Comparison of ENCODE assay signal across 20 mouse cellular contexts in genomic region chr9:31195573-31195972, GRCm38 (mm10). TPM values are rescaled to one million over a fixed set of nuclear protein-coding genes. Genes with fewer than 3 reads are reported as not detected.
A peak's percentile ranks its signal among the peaks of the same experiment; 100 is the strongest.
DNase-seq lines count a peak whose midpoint lies in the region; ATAC-seq and TF ChIP-seq lines count a peak whose summit lies in the region.
"Had no signal": no experiment of that assay in that cellular context is flagged by ENCODE, and none has a peak within 500 bp of the region (broad histone marks: within the 10 kb centered on the region; RNA-seq: fewer than 3 reads in every experiment).

No protein-coding gene starts in this region.

- intact Hi-C loops in gastrocnemius, adult 2 months (cut with DNase I): no loop called here

- WGBS in heart, embryonic 12.5 days: 93% methylated on average over 1 of the region's 1 CpGs

- no peaks in the 10 kb centered on the region for H3K27me3 ChIP-seq in heart, embryonic 12.5 days (replicated peaks)
- H3K27me3 ChIP-seq: CH12.LX, Patski had no signal

- no peak for ATAC-seq in heart, embryonic 12.5 days (ENCODE audit: insufficient number of reproducible peaks, low FRiP score)
- ATAC-seq: activated CD4-positive, CD25-positive, alpha-beta regulatory T cell, adult 4 months; CD4-positive, CD25-positive, alpha-beta regulatory T cell, adult 4 months; Patski had no signal

- DNase-seq in fat pad, adult 2 months (ENCODE audit: extremely low read depth, low read depth, low spot score): peak; percentile 65
- DNase-seq in gonadal fat pad, adult 2 months (ENCODE audit: low read depth): peak; percentile 56
- DNase-seq in gastrocnemius, adult 2 months: no peak
- no peak for DNase-seq in retina, postnatal 1 day
- DNase-seq: adrenal gland, adult 2 months; adrenal gland, adult 8-10 months; adrenal gland, postnatal 10 days; adrenal gland, postnatal 14 days; adrenal gland, postnatal 25 days; adrenal gland, postnatal 36 days; B cell, adult 2 months; cerebellum, adult 11 months; cerebellum, adult 11-12 months; cerebellum, adult 18-20 months had no signal

- no peak overlapping the region for H3K4me2 ChIP-seq in heart, embryonic 12.5 days

- H3K27ac ChIP-seq in embryonic fibroblast, embryonic 13.5 days (ENCODE audit: insufficient read depth, low read length): 0 out of 2 replicates have a peak overlapping the region, but pooled peaks have one; percentile 1
- H3K27ac ChIP-seq in heart, embryonic 12.5 days (ENCODE audit: poor library complexity, severe bottlenecking): no peak overlapping the region
- no peak overlapping the region for H3K27ac ChIP-seq in gastrocnemius, adult 2 months

- no peak for TF ChIP-seq POLR2A in embryonic fibroblast, embryonic 13.5 days (IDR thresholded peaks at IDR 0.05; ENCODE audit: low read depth, low read length)

- no peak overlapping the region for H3K9ac ChIP-seq in heart, embryonic 12.5 days

- H3K4me1 ChIP-seq in embryonic fibroblast, embryonic 13.5 days (ENCODE audit: control insufficient read depth, insufficient read depth, low read length): peaks cover 2% of the 10 kb centered on the region; the same call in 1 of the 2 replicates
- H3K4me1 ChIP-seq in heart, embryonic 12.5 days (replicated peaks): peaks cover 12% of the 10 kb centered on the region; the same call in 1 of the 2 replicates

- no peak overlapping the region for H3K4me3 ChIP-seq in embryonic fibroblast, embryonic 13.5 days (ENCODE audit: insufficient read depth, low read length)
- no peak overlapping the region for H3K4me3 ChIP-seq in heart, embryonic 12.5 days
- H3K4me3 ChIP-seq in gastrocnemius, adult 2 months: no peak overlapping the region

- no peak for TF ChIP-seq CTCF in embryonic fibroblast, embryonic 13.5 days (IDR thresholded peaks at IDR 0.05; ENCODE audit: borderline replicate concordance, insufficient read depth, low read length)
- TF ChIP-seq CTCF in gastrocnemius, adult 2 months (IDR thresholded peaks at IDR 0.05): no peak

- H3K36me3 ChIP-seq in heart, embryonic 12.5 days: peaks cover 9% of the 10 kb centered on the region

- H3K9me3 ChIP-seq in heart, embryonic 12.5 days (replicated peaks): no peaks in the 10 kb centered on the region

RNA-seq across cellular contexts. Expression of gene Aplp2, which starts 16.0 kb away (rescaled TPM):
- polyA plus RNA-seq in embryonic fibroblast, embryonic 13.5 days (2011; ENCODE audit: insufficient read length, low read depth, missing spikeins): 289 and 305 TPM in 2 replicates
- polyA plus RNA-seq in gonadal fat pad, adult 2 months (2012; rRNA removed): 607 and 890 TPM in 2 replicates
- polyA plus RNA-seq in heart, embryonic 12.5 days (2016; fragmentation: Nextera tagmentation; extraction: Ambion mirVana): 344 and 358 TPM in 2 replicates
- total RNA-seq in gastrocnemius, adult 2 months (2021): 100 to 1,000 TPM; 105 to 114 TPM

Comparison
In these comparisons a context has a peak if more than half of its experiments do, and no peak if none do; other contexts are left out.
1. DNase-seq: peak in fat pad, adult 2 months (single experiment) and gonadal fat pad, adult 2 months (single experiment); none in gastrocnemius, adult 2 months (single experiment) and retina, postnatal 1 day (single experiment).